Mouse (Mus musculus) CH12.LX (cell line): ENCODE measurements around the gene Nav3. TPM values are rescaled to one million over a fixed set of nuclear protein-coding genes. Genes with fewer than 3 reads are reported as not detected.

Source experiments
- DNase-seq: peaks from one replicate; pipeline ENCODE4 v3.0.0-alpha.2; 2013; ENCODE audit errors: extremely low read depth
- H3K27ac ChIP-seq: 2 replicates; pipeline ENCODE4 v1.5.1; 2012; ENCODE audit warnings: low read depth, mild to moderate bottlenecking, control low read depth, moderate library complexity; ENCODE audit not compliant: insufficient read depth
- H3K27me3 ChIP-seq: replicated peaks from 2 replicates; pipeline ENCODE3; 2012; ENCODE audit warnings: inconsistent platforms
- H3K36me3 ChIP-seq, 2 experiments: replicated peaks in 1 of 2; 2 replicates each; pipeline versions ENCODE3 to v1.6.1; 2012; ENCODE audit warnings: inconsistent platforms in 1 of 2, low read length in 1 of 2, mild to moderate bottlenecking in 1 of 2, mixed read lengths in 1 of 2, moderate library complexity in 1 of 2; ENCODE audit not compliant: control insufficient read depth in 1 of 2, insufficient read depth in 1 of 2
- H3K4me1 ChIP-seq, 2 experiments: 2 replicates each; pipeline ENCODE4 v1.6.1; 2012; ENCODE audit warnings: inconsistent platforms in 1 of 2, moderate library complexity in 1 of 2; ENCODE audit not compliant: insufficient read depth in 2 of 2, control insufficient read depth in 1 of 2
- H3K4me2 ChIP-seq: 2 replicates; pipeline ENCODE4 v1.6.1; 2012; ENCODE audit warnings: low read depth, mild to moderate bottlenecking, control low read depth; ENCODE audit not compliant: poor library complexity, insufficient read depth, severe bottlenecking
- H3K4me3 ChIP-seq, 3 experiments: fragments of 150-350 bp in 1 of 3; sonication (generic) in 1 of 3; replicated peaks in 1 of 3; 2 replicates each; pipeline versions ENCODE3 to v1.5.1; 2011 to 2012; ENCODE audit warnings: low read depth in 2 of 3, low read length in 2 of 3, mild to moderate bottlenecking in 2 of 3, moderate library complexity in 2 of 3, control low read depth in 1 of 3, improper control_type of control experiment in 1 of 3, inconsistent platforms in 1 of 3, mixed read lengths in 1 of 3; ENCODE audit not compliant: poor library complexity in 1 of 3
- H3K79me2 ChIP-seq: replicated peaks from 2 replicates; pipeline ENCODE4 v1.6.1; 2012; ENCODE audit warnings: mild to moderate bottlenecking, moderate library complexity; ENCODE audit not compliant: control insufficient read depth, poor library complexity, insufficient read depth, severe bottlenecking; ENCODE audit errors: extremely low read depth
- H3K9ac ChIP-seq: 2 replicates; pipeline ENCODE4 v1.6.1; 2012; ENCODE audit warnings: low read depth, mild to moderate bottlenecking, control low read depth, moderate library complexity; ENCODE audit not compliant: insufficient read depth
- H3K9me3 ChIP-seq: replicated peaks from 2 replicates; pipeline ENCODE3; 2012; ENCODE audit warnings: low read length, inconsistent platforms, mixed read lengths
- BHLHE40 ChIP-seq: IDR thresholded peaks from 2 replicates; pipeline ENCODE4 v1.6.1; 2011; ENCODE audit warnings: mild to moderate bottlenecking, low read depth, low read length, improper control_type of control experiment
- EP300 ChIP-seq: IDR thresholded peaks from 2 replicates; pipeline ENCODE4 v1.6.1; 2011; ENCODE audit warnings: low read length, improper control_type of control experiment
- HCFC1 ChIP-seq: IDR thresholded peaks from 2 replicates; pipeline ENCODE4 v1.6.1; 2012; ENCODE audit warnings: low read depth, mild to moderate bottlenecking, inconsistent platforms, low read length, improper control_type of control experiment
- MAZ ChIP-seq: IDR thresholded peaks from 2 replicates; pipeline ENCODE4 v1.6.1; 2012; ENCODE audit warnings: low read depth, mild to moderate bottlenecking, inconsistent platforms, low read length, improper control_type of control experiment, moderate library complexity
- MXI1 ChIP-seq: IDR thresholded peaks from 2 replicates; pipeline ENCODE4 v1.6.1; 2011; ENCODE audit warnings: mild to moderate bottlenecking, low read depth, low read length, improper control_type of control experiment
- NELFE ChIP-seq: IDR thresholded peaks from 2 replicates; pipeline ENCODE4 v1.6.1; 2011; ENCODE audit warnings: low read depth, low read length, improper control_type of control experiment
- PAX5 ChIP-seq: IDR thresholded peaks from 2 replicates; pipeline ENCODE4 v1.6.1; 2012; ENCODE audit warnings: low read length, inconsistent platforms, mixed read lengths
- POLR2A ChIP-seq: IDR thresholded peaks from 2 replicates; pipeline ENCODE4 v1.6.1; 2011; ENCODE audit warnings: low read depth, mild to moderate bottlenecking, improper control_type of control experiment, low read length
- SIN3A ChIP-seq: IDR thresholded peaks from 2 replicates; pipeline ENCODE4 v1.6.1; 2012; ENCODE audit warnings: low read length, improper control_type of control experiment, inconsistent platforms
- TCF12 ChIP-seq: IDR thresholded peaks from 2 replicates; pipeline ENCODE4 v1.6.1; 2014; ENCODE audit warnings: low read depth, mild to moderate bottlenecking, inconsistent platforms, low read length, improper control_type of control experiment
- UBTF ChIP-seq: IDR thresholded peaks from 2 replicates; pipeline ENCODE4 v1.6.1; 2012; ENCODE audit warnings: low read depth, mild to moderate bottlenecking, inconsistent platforms, low read length, improper control_type of control experiment, moderate library complexity
- USF2 ChIP-seq: conservative IDR thresholded peaks from 2 replicates; pipeline ENCODE4 v1.6.1; 2011; ENCODE audit warnings: low read depth, low read length, improper control_type of control experiment
- ZC3H11A ChIP-seq: IDR thresholded peaks from 2 replicates; pipeline ENCODE4 v1.6.1; 2012; ENCODE audit warnings: low read depth, mild to moderate bottlenecking, inconsistent platforms, low read length, improper control_type of control experiment
- ZKSCAN1 ChIP-seq: IDR thresholded peaks from 2 replicates; pipeline ENCODE4 v1.6.1; 2012; ENCODE audit warnings: low read depth, inconsistent platforms, low read length, improper control_type of control experiment, borderline replicate concordance
- ZMIZ1 ChIP-seq: IDR thresholded peaks from 2 replicates; pipeline ENCODE4 v1.6.1; 2012; ENCODE audit warnings: low read depth, mild to moderate bottlenecking, inconsistent platforms, low read length, improper control_type of control experiment
- ZNF384 ChIP-seq: IDR thresholded peaks from 2 replicates; pipeline ENCODE4 v1.6.1; 2012; ENCODE audit warnings: low read depth, low read length, improper control_type of control experiment, inconsistent platforms
- dilution Hi-C: fragments of 300-500 bp; cut with MboI; formaldehyde crosslinking; loops from 2 replicates; pipeline ENCODE4 v1.14.3; 2020; ENCODE audit warnings: low sequenced_read_pairs; ENCODE audit not compliant: extremely low pct_unique_long_range_greater_than_20kb, extremely low pct_ligation_motif_present
- in situ Hi-C: fragments of 300-500 bp; cut with MboI; formaldehyde crosslinking; loops from 3 replicates; pipeline ENCODE4 v1.14.3; 2019; ENCODE audit warnings: low sequenced_read_pairs, low pct_ligation_motif_present, low pct_unique_long_range_greater_than_20kb, mixed read lengths
- polyA plus RNA-seq: library from polyadenylated mRNA; unstranded; fragments of >175 nt; gene quantifications from 2 replicates; pipeline ENCODE4 v1.2.1, GENCODE M21; 2012; ENCODE audit warnings: low read depth; ENCODE audit not compliant: insufficient read length
- total RNA-seq, 2 experiments: library from RNA; depleted of rRNA; stranded (reverse); fragments of 300-350 nt in 1 of 2; fragments of >200 nt in 1 of 2; gene quantifications; 2 replicates each; pipeline ENCODE4 v1.2.3; 2012 to 2014

Gene Nav3
- total and polyA plus RNA-seq, 3 experiments: 0.03 TPM; not detected in 2

- Histone ChIP-seq H3K9me3 (no peaks in the 10 kb centered on the region), H3K36me3 (no peaks in the 10 kb centered on the region), H3K27me3 (no peaks in the 10 kb centered on the region), H3K4me3 (no peak overlapping the region), H3K4me1 (peaks cover 0 to 3% of the 10 kb centered on the region in 2 experiments; a peak in 1 of 4 replicates), H3K79me2 (no peaks in the 10 kb centered on the region), H3K4me2 (no peak overlapping the region), H3K9ac (no peak overlapping the region), H3K27ac (no peak overlapping the region)
- DNase-seq: no peak
- TF ChIP-seq POLR2A (no peak), HCFC1 (no peak), PAX5 (no peak), ZNF384 (no peak), ZMIZ1 (no peak), ZC3H11A (no peak), UBTF (no peak), MXI1 (no peak), NELFE (no peak), TCF12 (no peak), BHLHE40 (no peak), SIN3A (no peak), USF2 (no peak), MAZ (no peak), EP300 (no peak), ZKSCAN1 (no peak)
- dilution Hi-C loops: no loop called here
- in situ Hi-C loops: no loop called here
Observed at GRCm38 (mm10) chr10:109637702-109638101, 818.3 kb downstream of the Nav3 start.
